Mouse (Mus musculus) adrenal gland, postnatal 4 days (tissue): Measurements from ENCODE around the gene Ctdspl. TPM values are rescaled to one million over a fixed set of nuclear protein-coding genes. Genes with fewer than 3 reads are reported as not detected.

Experiments
- DNase-seq, 2 experiments: peaks; one replicate each; pipeline ENCODE4 v3.0.0; 2021 to 2022; ENCODE audit warnings: low spot score in 2 of 2, mixed read lengths in 2 of 2
- total RNA-seq, 2 experiments: library from RNA; stranded (reverse); gene quantifications; 2 replicates each; pipeline ENCODE4 v1.2.3; 2021

Ctdspl gene
- total RNA-seq, 2 experiments from 2014 or later = 32.5 to 37.4 TPM

- no peak for DNase-seq
Observed at GRCm38 (mm10) chr9:119025263-119025662, 99.0 kb downstream of the Ctdspl start.

GRCm38 (mm10) chr9:119025832-119026331, 99.6 kb downstream of the Ctdspl start:
- DNase-seq = no peak

GRCm38 (mm10) chr9:119027337-119027736, 101.1 kb downstream of the Ctdspl start:
- DNase-seq = no peak

- no peak for DNase-seq
Observed at GRCm38 (mm10) chr9:119028226-119029195, 102.3 kb downstream of the Ctdspl start.

GRCm38 (mm10) chr9:119029568-119029967, 103.3 kb downstream of the Ctdspl start:
- DNase-seq = peak; percentile 51

GRCm38 (mm10) chr9:119031038-119031437, 104.8 kb downstream of the Ctdspl start:
- no peak for DNase-seq

- no peak for DNase-seq
Observed at GRCm38 (mm10) chr9:119031772-119032171, 105.5 kb downstream of the Ctdspl start.

- DNase-seq = no peak
Observed at GRCm38 (mm10) chr9:119032538-119032937, 106.3 kb downstream of the Ctdspl start.

GRCm38 (mm10) chr9:119033111-119033921, 107.1 kb downstream of the Ctdspl start:
- no peak for DNase-seq

GRCm38 (mm10) chr9:119034069-119034468, 107.8 kb downstream of the Ctdspl start:
- DNase-seq = no peak

- no peak for DNase-seq
Observed at GRCm38 (mm10) chr9:119034676-119035665, 108.7 kb downstream of the Ctdspl start.

GRCm38 (mm10) chr9:119035836-119036235, 109.6 kb downstream of the Ctdspl start:
- DNase-seq = no peak

GRCm38 (mm10) chr9:119037076-119037730, 111.0 kb downstream of the Ctdspl start:
- no peak for DNase-seq

- no peak for DNase-seq
Observed at GRCm38 (mm10) chr9:119038574-119038973, 112.3 kb downstream of the Ctdspl start.

GRCm38 (mm10) chr9:119040101-119040775, 114.0 kb downstream of the Ctdspl start:
- no peak for DNase-seq

- no peak for DNase-seq
Observed at GRCm38 (mm10) chr9:119048182-119048903, 122.1 kb downstream of the Ctdspl start.

GRCm38 (mm10) chr9:119051158-119051557, 124.9 kb downstream of the Ctdspl start:
- no peak for DNase-seq

GRCm38 (mm10) chr9:119052154-119052944, 126.1 kb downstream of the Ctdspl start, which contains the start of gene Vill:
Vill (plus strand) TSS chr9:119052778.
- no peak for DNase-seq
